Mouse (Mus musculus): ENCODE results near the gene Msl1.

GRCm38 (mm10) chr11:98754621-98755181, 40.6 kb upstream of the Msl1 start:
- TF ChIP-seq CTCF (conservative IDR thresholded peaks at IDR 0.05; ENCODE audit: low read length) (peak; percentile 95), NANOG (IDR thresholded peaks at IDR 0.05; ENCODE audit: borderline replicate concordance, low read length) (no peak)
